Mouse (Mus musculus) large intestine, adult 2 months (tissue): ENCODE measurements at regions not wholly inside any gene's neighbourhood (a gene's known extent, or its start where the extent isn't known, plus 50 kb on each side); places are given as distances from the start of the nearest gene placed in this dataset.

Source experiments
- DNase-seq: peaks from one replicate; pipeline ENCODE4 v3.0.0-alpha.2; 2012; ENCODE audit warnings: low read depth, low spot score
- WGBS: fragments of 180-500 bp; shearing (Covaris S2); methylation state at CpG from one replicate; pipeline ENCODE4 v1.1.7; 2018; 5-methylcytosine and 5-hydroxymethylcytosine counted together

DNA sequence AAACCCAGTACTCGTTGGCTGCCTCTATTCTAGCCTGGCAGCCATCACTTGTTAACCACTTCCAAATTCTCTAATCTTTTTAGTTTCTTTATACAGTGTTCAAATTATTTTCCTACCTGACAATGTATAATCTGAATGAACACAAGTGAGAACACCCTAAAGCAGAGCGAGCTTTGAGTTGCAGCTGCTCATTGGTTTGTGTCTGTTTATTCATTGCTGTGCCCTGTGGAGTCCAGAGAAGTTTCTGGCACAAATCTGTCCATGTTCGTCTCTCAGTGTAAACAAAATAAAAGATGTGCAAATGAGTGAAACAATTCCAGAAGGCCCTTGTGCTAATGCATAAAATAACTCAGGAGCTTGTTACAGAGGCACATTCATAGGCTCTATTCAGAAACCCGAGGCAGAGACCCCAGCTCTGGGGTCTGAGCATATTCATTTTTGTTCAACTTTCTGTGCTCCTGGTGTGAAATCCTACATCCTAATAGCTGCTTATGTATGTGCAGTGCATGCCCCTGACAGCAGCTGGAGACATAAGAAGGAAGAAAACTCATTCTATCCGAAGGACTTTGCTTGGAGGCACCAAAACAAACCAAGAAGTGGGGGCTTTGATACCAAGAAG is 469.5 kb upstream of the Kdm8 start:
- no peak for DNase-seq
- 40% methylated on average over 5 of the region's 5 CpGs for WGBS

DNA sequence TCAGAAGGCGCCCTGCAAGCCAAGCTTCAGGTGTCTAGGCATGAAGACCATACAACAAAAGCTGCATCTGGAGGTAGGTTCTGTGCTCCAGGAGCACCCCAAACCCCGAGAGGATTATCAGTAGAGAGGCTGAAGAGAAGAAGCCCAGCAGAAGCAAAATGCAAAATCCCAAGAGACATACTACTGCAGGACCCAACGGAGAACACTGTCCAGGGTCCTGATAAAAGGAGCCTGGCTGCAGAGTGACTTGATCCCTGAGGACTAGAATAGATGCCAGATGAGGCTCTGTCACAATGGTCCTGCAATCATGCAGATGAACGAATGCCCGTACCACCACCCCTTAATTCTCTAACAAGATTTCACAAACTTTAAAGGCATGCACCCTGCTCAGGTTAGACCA is 455.0 kb upstream of the Kdm8 start:
- no peak for DNase-seq
- 57% methylated on average over 5 of the region's 5 CpGs for WGBS

DNA sequence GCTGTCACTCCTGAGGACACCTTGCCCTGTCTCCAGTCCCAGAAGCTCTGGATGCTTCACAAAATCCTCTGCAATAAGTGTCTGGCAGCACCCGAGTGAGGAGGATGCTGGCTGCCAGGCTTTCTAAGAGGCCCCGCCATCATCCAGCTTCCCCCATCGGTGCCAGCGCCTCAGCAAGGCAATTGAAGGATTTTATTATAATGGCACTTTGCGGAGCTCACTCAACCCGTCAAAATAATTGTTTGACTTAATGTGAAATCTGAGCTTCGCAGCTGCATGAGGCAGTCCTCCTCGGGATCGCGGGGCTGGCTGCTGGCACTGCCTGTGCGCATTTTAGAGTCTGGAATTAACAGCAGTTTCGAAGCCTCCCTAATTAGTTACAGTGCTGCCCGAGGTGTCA is 453.8 kb upstream of the Kdm8 start:
- no peak for DNase-seq
- WGBS = 41% methylated on average over 13 of the region's 13 CpGs

DNA sequence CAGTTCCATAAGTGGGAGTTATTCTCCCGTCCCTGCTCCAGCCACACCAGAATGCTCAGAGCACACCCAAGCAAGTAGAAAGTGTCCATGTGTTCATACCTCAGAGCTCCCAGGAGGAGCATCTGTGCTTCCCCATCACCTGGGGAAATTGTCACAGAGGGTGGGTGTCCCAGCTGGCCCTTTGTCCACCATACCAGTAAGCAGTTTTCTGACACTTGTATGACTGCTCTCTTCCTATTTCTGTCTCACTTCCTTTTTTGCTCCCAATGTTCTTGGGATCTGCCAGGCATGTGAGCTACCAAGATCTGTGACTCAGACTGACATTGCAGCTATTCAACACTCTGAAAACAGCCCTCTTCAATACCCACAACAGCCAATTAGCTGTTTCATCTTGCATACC is 447.9 kb upstream of the Kdm8 start:
- WGBS = 83% methylated on average over 1 of the region's 1 CpGs
- DNase-seq = no peak

DNA sequence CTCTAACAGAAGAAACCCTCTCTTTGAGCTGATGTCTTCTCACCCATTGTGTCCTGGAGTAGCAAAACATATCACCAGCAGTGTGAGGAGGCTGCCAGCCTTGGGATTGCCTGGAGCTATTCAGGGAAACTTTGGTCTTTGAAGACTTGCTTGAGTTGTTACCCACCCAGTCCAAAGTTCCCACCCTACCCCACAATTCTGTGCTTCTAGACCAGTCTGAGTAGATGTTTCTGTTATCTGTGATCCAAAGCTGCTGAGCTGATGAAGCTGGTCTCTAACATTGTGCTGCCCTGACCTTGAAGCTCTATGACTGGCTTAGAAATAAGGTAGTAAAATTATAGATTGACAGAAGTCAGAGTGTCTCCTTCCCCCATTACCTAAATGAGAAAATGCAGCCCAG is 443.8 kb upstream of the Kdm8 start:
- DNase-seq = no peak

DNA sequence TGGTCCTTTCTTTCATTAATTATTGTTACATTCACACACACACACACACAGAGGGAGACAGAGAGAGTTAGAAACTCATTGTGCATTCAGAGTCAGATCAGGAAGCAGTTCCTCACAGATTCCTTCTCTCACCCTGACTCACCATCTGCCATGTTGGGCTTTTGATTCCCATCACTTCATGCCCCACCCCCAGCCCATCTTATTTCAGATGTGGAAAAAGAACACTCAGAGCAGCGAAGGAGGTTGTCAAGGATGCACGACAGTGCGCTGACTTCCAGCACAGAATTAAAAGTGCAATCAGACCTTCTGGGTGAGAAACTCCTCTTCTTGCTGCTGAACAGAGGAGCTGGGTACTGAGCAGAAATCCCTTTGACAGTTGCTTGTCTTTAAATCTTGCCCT is 438.8 kb upstream of the Kdm8 start:
- DNase-seq = no peak
- WGBS = 81% methylated on average over 3 of the region's 3 CpGs

DNA sequence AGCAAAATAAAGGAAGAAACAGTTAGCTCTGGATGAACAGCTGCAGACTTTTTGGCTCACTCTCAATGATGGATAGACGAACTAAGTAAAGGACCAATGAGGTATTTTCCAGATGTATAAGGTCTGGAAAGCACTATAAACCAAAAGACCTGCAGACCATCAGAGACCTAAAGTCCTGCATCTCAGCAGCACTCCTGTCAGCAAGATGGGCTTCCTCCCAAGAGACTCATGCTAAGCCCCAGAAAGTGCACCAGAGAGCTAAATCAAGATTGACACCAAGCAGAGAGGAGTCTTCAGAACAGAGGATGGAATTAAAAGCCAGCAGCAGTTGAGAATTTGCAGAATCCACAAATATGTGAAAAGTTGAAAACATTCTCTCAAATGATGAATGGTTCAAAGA is 425.2 kb upstream of the Kdm8 start:
- 70% methylated on average over 1 of the region's 1 CpGs for WGBS
- no peak for DNase-seq

DNA sequence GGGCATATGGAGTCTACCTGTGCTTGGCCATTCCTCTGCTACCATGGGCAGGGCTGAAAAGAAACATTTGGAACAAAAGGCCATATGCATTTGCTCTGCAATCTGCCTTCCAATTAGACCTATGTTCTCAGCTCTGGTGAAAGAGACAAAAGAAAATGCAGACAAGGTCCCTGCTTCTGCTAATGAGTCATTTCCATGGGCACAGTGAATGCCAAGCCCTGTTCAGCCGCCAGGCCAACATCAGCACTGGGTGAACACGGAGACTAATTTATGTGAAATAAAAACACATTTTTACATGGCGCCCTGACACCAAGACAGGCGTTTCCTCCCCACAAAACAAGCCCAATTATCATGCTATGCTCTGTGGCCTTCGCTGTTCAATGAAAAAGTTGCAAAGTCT is 419.5 kb upstream of the Kdm8 start:
- no peak for DNase-seq

DNA sequence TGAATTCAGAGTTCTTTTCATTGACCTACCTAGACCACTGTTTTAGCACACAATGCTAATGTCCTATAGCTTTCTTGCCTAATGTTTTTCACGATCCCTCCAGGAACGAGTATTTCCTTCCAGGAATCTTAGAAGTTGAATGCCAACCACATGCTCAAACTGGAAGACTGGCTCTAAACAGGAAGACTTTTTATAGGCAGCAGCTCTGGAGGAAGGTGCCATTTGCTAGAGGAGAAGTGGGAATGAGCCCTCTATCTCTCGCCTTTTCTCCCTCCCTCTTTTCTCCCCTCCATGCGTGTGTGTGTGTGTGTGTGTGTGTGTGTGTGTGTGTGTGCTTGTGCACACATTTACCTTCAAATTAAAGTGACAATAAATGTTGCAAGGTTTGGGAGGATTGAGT is 410.7 kb upstream of the Kdm8 start:
- DNase-seq = no peak
- 69% methylated on average over 4 of the region's 4 CpGs for WGBS

More for the DNA sequence above, 419.5 kb upstream of the Kdm8 start:
- WGBS = 73% methylated on average over 5 of the region's 5 CpGs

DNA sequence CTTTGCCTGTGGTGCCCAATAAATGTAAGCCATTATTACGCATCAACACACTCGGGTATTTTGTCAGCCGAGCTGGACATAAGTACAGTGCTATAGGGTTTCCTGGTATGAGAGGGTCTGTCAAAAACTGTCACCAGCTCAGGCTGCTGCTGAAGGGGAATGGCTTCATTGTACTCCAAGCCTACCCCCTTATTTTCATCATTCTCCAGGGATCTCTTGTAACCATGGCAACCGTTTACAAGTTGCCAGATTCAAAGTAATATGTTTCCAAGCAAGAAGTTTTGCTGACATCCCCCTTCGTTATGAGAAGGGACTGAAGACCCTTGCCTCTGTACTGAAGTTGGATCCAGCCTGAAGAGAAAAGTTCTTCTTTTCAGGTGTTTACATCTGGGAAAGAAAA is 410.3 kb upstream of the Kdm8 start:
- WGBS = 77% methylated on average over 5 of the region's 5 CpGs
- no peak for DNase-seq

DNA sequence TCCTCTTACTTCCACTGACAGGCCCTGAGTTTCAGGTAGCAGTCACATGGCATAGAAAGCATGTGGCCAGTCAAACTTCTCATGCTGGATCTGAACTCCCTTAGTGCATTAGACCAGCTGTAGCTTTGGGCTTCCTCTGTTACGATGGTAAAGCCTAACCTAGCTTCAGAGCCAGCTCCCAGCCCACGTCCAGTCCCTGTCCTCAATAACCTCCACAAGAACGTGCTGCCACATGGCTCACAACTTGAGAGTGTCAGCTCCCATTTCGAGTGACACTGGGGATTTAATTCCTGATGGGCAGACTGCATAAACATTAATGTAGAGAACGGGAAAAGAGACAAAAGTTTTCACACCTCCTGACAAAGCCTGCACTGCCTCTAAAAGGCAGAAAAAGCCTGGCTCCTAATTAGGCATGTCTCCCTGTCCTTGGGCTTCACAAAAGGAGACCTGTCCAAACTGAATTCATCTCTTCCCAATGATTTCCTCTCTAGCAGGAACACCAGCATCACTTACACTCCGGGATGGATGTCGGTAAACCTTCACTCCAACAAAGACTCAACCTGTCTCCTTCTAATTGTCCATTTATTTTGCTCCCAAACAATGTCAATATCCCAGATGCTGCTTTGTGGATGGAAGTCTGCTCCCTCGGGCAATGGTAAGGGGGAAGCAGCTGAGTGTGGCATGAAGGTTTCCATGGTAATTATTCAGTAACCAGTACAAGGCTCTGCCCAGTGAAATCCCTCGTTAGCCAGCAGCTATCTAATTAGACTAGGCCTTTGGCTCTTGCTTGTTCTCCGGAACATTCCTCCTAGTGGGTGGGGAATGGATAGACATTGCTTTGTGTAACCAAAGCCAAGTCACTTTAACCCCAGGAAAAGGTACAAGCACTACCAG is 408.1 kb upstream of the Kdm8 start:
- WGBS = 75% methylated on average over 10 of the region's 10 CpGs
- DNase-seq = no peak

DNA sequence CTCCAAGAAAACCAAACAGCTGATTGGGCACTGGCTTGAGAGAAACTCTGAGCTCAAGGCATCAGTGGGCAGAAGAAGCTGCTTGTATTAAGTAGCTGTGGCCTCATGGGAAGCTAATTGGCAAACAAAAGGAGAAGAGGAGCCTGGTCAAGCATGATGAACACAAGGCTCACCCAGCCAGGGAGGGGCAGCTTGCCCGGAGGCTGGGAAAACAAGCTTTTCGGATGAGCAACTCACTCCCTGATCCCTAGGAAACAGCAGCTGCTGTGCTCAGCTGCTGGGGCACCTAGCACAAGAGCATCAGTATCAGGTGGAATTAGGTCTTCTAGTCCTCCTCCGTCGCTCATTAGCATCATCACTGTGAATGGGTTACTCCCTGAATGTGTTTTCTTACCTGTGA is 405.6 kb upstream of the Kdm8 start:
- no peak for DNase-seq
- WGBS = 82% methylated on average over 4 of the region's 4 CpGs

DNA sequence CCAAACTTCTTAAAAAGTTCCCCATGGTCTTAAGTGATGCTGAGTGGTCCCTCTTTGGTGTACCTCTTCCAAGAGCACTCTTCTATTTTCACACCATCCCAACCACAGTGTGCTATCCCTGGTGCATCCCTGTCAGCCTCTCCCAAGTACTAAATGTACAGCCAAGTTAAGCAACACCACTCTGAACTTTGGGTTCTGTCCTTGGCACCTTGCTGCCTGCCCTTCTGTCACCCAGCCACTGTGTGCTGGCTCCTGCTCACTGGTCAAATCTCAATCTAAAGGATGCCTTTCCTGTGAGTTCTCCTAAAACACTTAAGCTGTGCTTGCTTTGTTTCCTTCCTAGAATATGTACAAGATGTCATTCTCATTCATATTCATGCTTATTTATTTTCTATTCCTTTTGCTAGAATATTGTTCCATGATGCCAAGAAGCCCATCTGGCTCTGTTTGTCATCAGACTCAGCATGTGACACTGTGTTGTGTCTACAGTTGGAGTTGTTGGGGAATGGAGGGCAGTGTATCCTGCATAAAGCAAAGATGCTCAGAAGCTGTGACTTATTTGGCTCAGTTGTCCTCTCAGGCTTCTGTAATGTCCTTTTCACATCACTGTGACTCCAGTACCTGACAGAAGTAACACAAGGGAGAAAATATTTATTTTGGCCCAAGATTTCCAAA is 388.4 kb upstream of the Kdm8 start:
- DNase-seq = no peak

DNA sequence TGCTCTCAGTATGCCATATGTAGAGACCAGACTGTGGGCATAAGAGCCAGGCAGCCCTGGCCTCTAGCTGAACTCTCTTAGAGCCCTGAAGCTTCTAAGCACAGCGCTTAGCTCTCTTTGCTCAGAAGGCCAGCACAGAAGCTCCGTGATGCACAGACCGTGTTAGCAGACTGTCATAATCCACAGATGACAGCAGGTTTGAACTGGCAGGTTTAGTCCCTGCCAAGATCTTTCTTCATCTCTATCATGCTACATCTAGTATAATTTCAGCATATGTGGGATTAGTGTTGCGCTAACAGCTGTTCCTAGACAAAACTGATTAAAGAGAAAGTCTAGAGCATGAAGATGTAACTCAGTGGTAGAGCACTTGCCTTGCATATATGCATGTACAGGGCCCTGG is 342.0 kb upstream of the Kdm8 start:
- WGBS = 92% methylated on average over 4 of the region's 4 CpGs
- no peak for DNase-seq

DNA sequence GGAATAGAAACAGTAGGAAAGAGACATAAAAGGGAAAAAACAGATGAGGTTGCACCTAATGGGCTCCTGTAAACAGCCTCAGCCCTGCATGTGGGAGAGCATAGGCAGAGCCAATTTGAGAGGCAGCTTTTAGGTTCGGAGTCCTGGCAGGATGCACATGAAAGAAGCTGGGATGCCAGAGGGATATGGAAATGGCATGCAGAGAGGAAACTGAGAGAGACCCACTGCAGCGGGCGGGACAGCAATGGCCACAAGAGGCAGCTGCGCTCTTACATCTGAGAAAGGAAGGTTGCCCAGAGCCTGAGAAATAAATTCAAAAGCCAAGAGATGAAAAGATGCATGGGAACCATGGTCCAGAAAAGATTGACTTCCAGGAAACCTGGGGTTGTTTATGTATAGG is 340.5 kb upstream of the Kdm8 start:
- no peak for DNase-seq
- WGBS = 76% methylated on average over 4 of the region's 4 CpGs

DNA sequence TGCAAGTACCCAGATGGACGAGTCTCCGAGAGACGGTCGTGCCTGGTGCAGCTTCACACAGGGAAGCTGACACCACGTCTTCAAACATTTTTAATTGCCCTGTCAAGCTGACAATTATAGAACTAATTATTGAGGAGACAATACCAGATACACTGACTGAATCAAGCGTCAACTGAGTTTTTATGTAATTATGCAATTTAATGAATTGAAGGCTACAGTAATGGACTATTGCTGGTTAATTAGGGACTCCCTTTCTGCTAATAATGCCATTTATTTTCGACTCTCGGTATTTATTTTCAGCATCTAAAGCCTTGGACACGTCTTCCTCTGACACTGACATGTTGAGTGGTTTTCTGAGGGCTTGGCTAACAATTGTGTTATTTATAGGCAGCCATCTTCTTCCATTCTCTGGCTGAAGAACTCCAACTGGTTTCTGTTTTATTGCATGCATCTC is 331.6 kb upstream of the Kdm8 start:
- WGBS = 73% methylated on average over 9 of the region's 9 CpGs
- DNase-seq = no peak

DNA sequence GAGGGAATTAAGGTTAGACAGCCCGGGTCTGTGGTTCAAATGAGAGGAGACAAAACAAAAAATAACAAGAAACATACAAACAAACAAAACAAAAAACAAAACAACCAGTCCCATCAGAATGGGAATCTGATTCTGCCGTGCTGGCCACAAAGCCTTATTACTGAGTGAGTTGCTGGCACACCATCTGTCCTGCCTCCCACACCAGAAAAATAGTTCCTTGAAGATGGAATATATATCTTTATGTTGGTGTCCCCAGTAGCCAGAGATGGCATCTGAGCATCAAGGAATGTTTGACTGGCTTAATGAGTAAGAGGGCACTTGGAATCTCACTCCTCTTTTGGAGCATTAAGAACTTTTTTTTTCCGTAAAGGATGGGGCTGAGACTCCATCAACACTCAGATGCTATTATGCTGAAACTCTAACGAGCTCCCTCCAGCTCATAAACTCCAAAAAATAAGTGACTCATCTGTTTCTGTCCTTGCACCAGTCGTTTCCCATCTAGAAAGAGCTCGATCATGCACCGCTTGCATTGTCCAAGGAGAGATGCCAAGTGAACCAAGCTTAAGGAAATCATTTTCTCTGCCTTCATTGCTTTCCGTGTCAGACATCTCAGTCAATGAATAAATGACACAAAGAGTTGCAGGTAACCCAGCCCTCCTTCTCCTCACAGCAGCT is 329.0 kb upstream of the Kdm8 start:
- WGBS = 60% methylated on average over 8 of the region's 8 CpGs

DNA sequence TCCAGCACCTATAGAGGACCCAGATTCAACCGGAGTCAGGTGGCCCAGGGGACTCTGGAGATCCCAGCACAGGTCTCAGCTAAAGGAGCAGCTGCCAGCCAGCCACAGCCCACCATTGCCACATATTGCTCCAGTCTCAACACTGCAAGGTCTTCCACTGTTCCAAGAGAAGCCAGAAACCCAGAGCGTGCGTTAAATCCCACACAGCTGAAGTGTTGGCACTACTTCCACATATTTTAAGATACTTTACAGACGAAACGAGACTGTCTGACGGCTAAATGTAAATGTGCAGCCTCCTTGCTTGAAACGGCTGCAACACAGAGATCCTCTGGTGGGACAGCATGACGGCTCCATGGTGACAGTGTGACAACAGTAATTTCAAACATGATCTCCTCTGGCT is 327.3 kb upstream of the Kdm8 start:
- DNase-seq = no peak
- 71% methylated on average over 8 of the region's 8 CpGs for WGBS

More for the DNA sequence above, 329.0 kb upstream of the Kdm8 start:
- DNase-seq = no peak

DNA sequence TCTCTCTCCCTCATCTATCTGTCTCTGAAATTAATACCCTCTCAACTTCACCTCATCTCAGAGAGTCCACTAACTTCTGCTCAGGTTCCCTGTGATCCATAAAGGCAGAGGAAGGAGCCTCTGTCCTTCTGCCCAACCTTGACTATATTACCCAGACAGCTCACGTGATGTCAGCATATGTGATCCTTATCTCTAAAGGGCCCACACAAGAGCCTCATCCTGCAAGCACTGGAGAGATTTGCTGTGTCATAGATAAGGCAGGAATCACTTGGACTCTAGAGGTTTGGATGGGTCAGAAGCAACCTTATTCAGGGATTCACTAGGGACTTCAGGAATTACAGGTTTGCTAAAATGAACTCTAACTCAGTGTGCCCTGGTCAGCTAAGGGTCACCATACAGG is 315.3 kb upstream of the Kdm8 start:
- WGBS = 26% methylated on average over 1 of the region's 1 CpGs

DNA sequence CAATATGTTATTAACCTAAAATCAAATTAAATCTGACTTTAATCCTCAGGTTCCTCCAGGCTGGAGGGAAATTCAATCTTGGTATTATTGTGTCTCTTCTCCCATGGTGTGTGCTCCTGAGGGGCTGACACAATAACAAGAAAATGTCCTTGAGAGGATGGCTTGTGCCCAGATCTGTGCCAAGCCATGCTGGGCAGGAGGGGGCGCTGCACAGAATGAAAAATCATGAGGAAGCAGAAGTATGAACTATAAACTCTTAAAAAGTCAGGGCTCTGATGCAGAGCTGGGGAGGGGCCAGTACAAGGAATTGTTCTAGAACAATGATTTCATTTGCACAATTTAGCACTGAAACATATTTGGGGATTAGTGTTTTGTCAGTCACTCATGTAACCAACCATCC is 312.5 kb upstream of the Kdm8 start:
- 64% methylated on average over 1 of the region's 1 CpGs for WGBS

More for the DNA sequence above, 315.3 kb upstream of the Kdm8 start:
- no peak for DNase-seq

More for the DNA sequence above, 312.5 kb upstream of the Kdm8 start:
- no peak for DNase-seq
